Mouse (Mus musculus) midbrain, embryonic 12.5 days (tissue): ENCODE measurements around the gene Prkg1. TPM values are rescaled to one million over a fixed set of nuclear protein-coding genes. Genes with fewer than 3 reads are reported as not detected.

Source experiments
- ATAC-seq: fragments of 200-750 bp; cut with Nextera tagmentation; 2 replicates; pipeline ENCODE4 v1.8.0; 2017; ENCODE audit warnings: low read depth, moderate TSS enrichment, moderate library complexity; ENCODE audit not compliant: low FRiP score
- H3K27ac ChIP-seq: fragments of 300-500 bp; sonication (generic); replicated peaks from 2 replicates; pipeline ENCODE4 v1.5.1; 2016; ENCODE audit warnings: mild to moderate bottlenecking
- H3K27me3 ChIP-seq: fragments of 300-500 bp; sonication (generic); 2 replicates; pipeline ENCODE4 v1.6.1; 2016; ENCODE audit warnings: mild to moderate bottlenecking
- H3K36me3 ChIP-seq: fragments of 300-500 bp; sonication (generic); 2 replicates; pipeline ENCODE4 v1.6.1; 2016
- H3K4me1 ChIP-seq: fragments of 300-500 bp; sonication (generic); 2 replicates; pipeline ENCODE4 v1.6.1; 2016
- H3K4me2 ChIP-seq: fragments of 300-500 bp; sonication (generic); replicated peaks from 2 replicates; pipeline ENCODE4 v1.6.1; 2016; ENCODE audit warnings: mild to moderate bottlenecking, moderate library complexity
- H3K4me3 ChIP-seq: fragments of 300-500 bp; sonication (generic); 2 replicates; pipeline ENCODE4 v1.5.1; 2016; ENCODE audit warnings: mild to moderate bottlenecking
- H3K9ac ChIP-seq: fragments of 300-500 bp; sonication (generic); replicated peaks from 2 replicates; pipeline ENCODE4 v1.6.1; 2016; ENCODE audit warnings: mild to moderate bottlenecking, moderate library complexity
- H3K9me3 ChIP-seq: fragments of 300-500 bp; sonication (generic); 2 replicates; pipeline ENCODE4 v1.6.1; 2016; ENCODE audit warnings: mild to moderate bottlenecking
- WGBS: fragments of 180-500 bp; shearing (Covaris S2); methylation state at CpG from one replicate; pipeline ENCODE4 v1.1.7; 2016; 5-methylcytosine and 5-hydroxymethylcytosine counted together
- polyA plus RNA-seq: library from polyadenylated mRNA; unstranded; fragments of >200 nt; fragmentation: Nextera tagmentation; extraction: Ambion mirVana; gene quantifications from 2 replicates; pipeline ENCODE4 v1.2.1, GENCODE M21; 2016

The Prkg1 gene
- polyA plus RNA-seq, 1 experiment from 2014 or later = 8.7 TPM

GRCm38 (mm10) chr19:30699130-30699529 lies 1065.7 kb downstream of the Prkg1 start:
- no peak overlapping the region for H3K27ac ChIP-seq
- H3K4me2 ChIP-seq = no peak overlapping the region
- no peak overlapping the region for H3K4me3 ChIP-seq
- no peaks in the 10 kb centered on the region for H3K4me1 ChIP-seq
- no peaks in the 10 kb centered on the region for H3K9me3 ChIP-seq
- WGBS = 89% methylated on average over 5 of the region's 5 CpGs
- H3K27me3 ChIP-seq = no peaks in the 10 kb centered on the region
- no peak for ATAC-seq
- H3K9ac ChIP-seq = no peak overlapping the region
- H3K36me3 ChIP-seq = no peaks in the 10 kb centered on the region

- Histone ChIP-seq H3K9ac (no peak overlapping the region), H3K27ac (no peak overlapping the region), H3K4me3 (no peak overlapping the region), H3K36me3 (no peaks in the 10 kb centered on the region), H3K4me1 (no peaks in the 10 kb centered on the region), H3K4me2 (no peak overlapping the region), H3K27me3 (no peaks in the 10 kb centered on the region), H3K9me3 (no peaks in the 10 kb centered on the region)
- no peak for ATAC-seq
- WGBS = 96% methylated on average over 2 of the region's 2 CpGs
Observed at GRCm38 (mm10) chr19:30691258-30691657, 1073.6 kb downstream of the Prkg1 start.

- H3K9me3 ChIP-seq = no peaks in the 10 kb centered on the region
- no peak for ATAC-seq
- no peak overlapping the region for H3K27ac ChIP-seq
- H3K27me3 ChIP-seq = no peaks in the 10 kb centered on the region
- no peaks in the 10 kb centered on the region for H3K4me1 ChIP-seq
- no peaks in the 10 kb centered on the region for H3K36me3 ChIP-seq
- H3K4me3 ChIP-seq = no peak overlapping the region
- H3K9ac ChIP-seq = no peak overlapping the region
- 86% methylated on average over 6 of the region's 6 CpGs for WGBS
- no peak overlapping the region for H3K4me2 ChIP-seq
Observed at GRCm38 (mm10) chr19:30690691-30691090, 1074.1 kb downstream of the Prkg1 start.

- no peaks in the 10 kb centered on the region for H3K9me3 ChIP-seq
- no peak overlapping the region for H3K4me3 ChIP-seq
- H3K36me3 ChIP-seq = no peaks in the 10 kb centered on the region
- no peaks in the 10 kb centered on the region for H3K4me1 ChIP-seq
- H3K27me3 ChIP-seq = no peaks in the 10 kb centered on the region
- WGBS = 80% methylated on average over 6 of the region's 6 CpGs
- no peak overlapping the region for H3K9ac ChIP-seq
- no peak overlapping the region for H3K27ac ChIP-seq
- ATAC-seq = no peak
- no peak overlapping the region for H3K4me2 ChIP-seq
Observed at GRCm38 (mm10) chr19:30687942-30688341, 1076.9 kb downstream of the Prkg1 start.

- Histone ChIP-seq H3K9ac (no peak overlapping the region), H3K36me3 (no peaks in the 10 kb centered on the region), H3K4me2 (no peak overlapping the region), H3K27me3 (no peaks in the 10 kb centered on the region), H3K4me3 (no peak overlapping the region), H3K27ac (no peak overlapping the region), H3K4me1 (no peaks in the 10 kb centered on the region), H3K9me3 (no peaks in the 10 kb centered on the region)
- 76% methylated on average over 8 of the region's 8 CpGs for WGBS
- ATAC-seq = peak; percentile 23; the same call in 1 of the 2 replicates
Observed at GRCm38 (mm10) chr19:30676308-30676707, 1088.5 kb downstream of the Prkg1 start.

GRCm38 (mm10) chr19:30664269-30664668 lies 1100.6 kb downstream of the Prkg1 start:
- Histone ChIP-seq H3K27ac (no peak overlapping the region), H3K27me3 (no peaks in the 10 kb centered on the region), H3K4me2 (no peak overlapping the region), H3K9ac (no peak overlapping the region), H3K4me1 (no peaks in the 10 kb centered on the region), H3K4me3 (no peak overlapping the region), H3K36me3 (no peaks in the 10 kb centered on the region), H3K9me3 (no peaks in the 10 kb centered on the region)
- peak; percentile 76 for ATAC-seq
- WGBS = 8% methylated on average over 8 of the region's 8 CpGs

GRCm38 (mm10) chr19:30642629-30643170 lies 1122.1 kb downstream of the Prkg1 start:
- no peaks in the 10 kb centered on the region; the same call in 1 of the 2 replicates for H3K27me3 ChIP-seq
- H3K36me3 ChIP-seq = no peaks in the 10 kb centered on the region
- H3K9me3 ChIP-seq = no peaks in the 10 kb centered on the region
- no peak overlapping the region for H3K9ac ChIP-seq
- ATAC-seq = peak; percentile 52; the same call in 1 of the 2 replicates
- H3K27ac ChIP-seq = no peak overlapping the region
- 17% methylated on average over 5 of the region's 5 CpGs for WGBS
- H3K4me3 ChIP-seq = no peak overlapping the region
- peaks cover 10% of the 10 kb centered on the region; the same call in 1 of the 2 replicates for H3K4me1 ChIP-seq
- H3K4me2 ChIP-seq = no peak overlapping the region

GRCm38 (mm10) chr19:30637471-30637870 lies 1127.4 kb downstream of the Prkg1 start:
- no peak overlapping the region for H3K4me2 ChIP-seq
- 77% methylated on average over 8 of the region's 8 CpGs for WGBS
- ATAC-seq = no peak

GRCm38 (mm10) chr19:30631051-30631450 lies 1133.8 kb downstream of the Prkg1 start:
- Histone ChIP-seq H3K27me3 (no peaks in the 10 kb centered on the region), H3K27ac (no peak overlapping the region), H3K4me2 (no peak overlapping the region), H3K36me3 (no peaks in the 10 kb centered on the region), H3K9ac (no peak overlapping the region), H3K4me1 (no peaks in the 10 kb centered on the region), H3K9me3 (no peaks in the 10 kb centered on the region), H3K4me3 (no peak overlapping the region)
- 39% methylated on average over 3 of the region's 3 CpGs for WGBS
- no peak for ATAC-seq

More at GRCm38 (mm10) chr19:30637471-30637870, 1127.4 kb downstream of the Prkg1 start:
- H3K27me3 ChIP-seq = no peaks in the 10 kb centered on the region
- H3K4me3 ChIP-seq = no peak overlapping the region
- no peak overlapping the region for H3K9ac ChIP-seq
- H3K27ac ChIP-seq = no peak overlapping the region
- no peaks in the 10 kb centered on the region for H3K36me3 ChIP-seq
- H3K9me3 ChIP-seq = no peaks in the 10 kb centered on the region
- no peaks in the 10 kb centered on the region for H3K4me1 ChIP-seq

- Histone ChIP-seq H3K4me1 (no peaks in the 10 kb centered on the region), H3K9ac (no peak overlapping the region), H3K4me2 (no peak overlapping the region), H3K27me3 (no peaks in the 10 kb centered on the region), H3K4me3 (no peak overlapping the region), H3K9me3 (no peaks in the 10 kb centered on the region), H3K27ac (no peak overlapping the region), H3K36me3 (no peaks in the 10 kb centered on the region)
- no peak for ATAC-seq
- 43% methylated on average over 7 of the region's 7 CpGs for WGBS
Observed at GRCm38 (mm10) chr19:30626036-30626435, 1138.8 kb downstream of the Prkg1 start.

- Histone ChIP-seq H3K4me1 (no peaks in the 10 kb centered on the region), H3K9ac (no peak overlapping the region), H3K9me3 (no peaks in the 10 kb centered on the region), H3K36me3 (no peaks in the 10 kb centered on the region), H3K27me3 (no peaks in the 10 kb centered on the region), H3K27ac (no peak overlapping the region), H3K4me2 (no peak overlapping the region), H3K4me3 (no peak overlapping the region)
- 77% methylated on average over 2 of the region's 2 CpGs for WGBS
- no peak for ATAC-seq
Observed at GRCm38 (mm10) chr19:30625391-30625790, 1139.4 kb downstream of the Prkg1 start.

- Histone ChIP-seq H3K9ac (no peak overlapping the region), H3K4me3 (no peak overlapping the region), H3K27me3 (no peaks in the 10 kb centered on the region), H3K4me2 (no peak overlapping the region), H3K27ac (no peak overlapping the region), H3K4me1 (no peaks in the 10 kb centered on the region), H3K9me3 (no peaks in the 10 kb centered on the region), H3K36me3 (no peaks in the 10 kb centered on the region)
- ATAC-seq = no peak
- 88% methylated on average over 7 of the region's 7 CpGs for WGBS
Observed at GRCm38 (mm10) chr19:30623620-30624019, 1141.2 kb downstream of the Prkg1 start.
